Mouse (Mus musculus) bone marrow macrophage, adult 2 months (primary cell): ENCODE measurements around the gene Il12a. TPM values are rescaled to one million over a fixed set of nuclear protein-coding genes. Genes with fewer than 3 reads are reported as not detected.
"Not testable (repeated sequence)": the region's sequence is repeated elsewhere in the genome, so short reads cannot be mapped to it uniquely, and the experiment has no call there.

Experiments
- H3K27ac ChIP-seq: 2 replicates; pipeline ENCODE4 v1.5.1; 2012; ENCODE audit warnings: low read depth, low read length; ENCODE audit not compliant: insufficient read depth
- H3K4me1 ChIP-seq: 2 replicates; pipeline ENCODE4 v1.6.1; 2012; ENCODE audit warnings: low read length; ENCODE audit not compliant: control insufficient read depth, insufficient read depth
- H3K4me3 ChIP-seq: 2 replicates; pipeline ENCODE4 v1.5.1; 2012; ENCODE audit warnings: mild to moderate bottlenecking, low read length, moderate library complexity; ENCODE audit not compliant: insufficient read depth
- CTCF ChIP-seq: IDR thresholded peaks from 2 replicates; pipeline ENCODE4 v1.5.1; 2012; ENCODE audit warnings: low read depth, mild to moderate bottlenecking, low read length, moderate library complexity
- POLR2A ChIP-seq: IDR thresholded peaks from 2 replicates; pipeline ENCODE4 v1.6.1; 2012; ENCODE audit warnings: mild to moderate bottlenecking, low read depth, low read length, borderline replicate concordance
- polyA plus RNA-seq: library from polyadenylated mRNA; stranded (reverse); fragments of >200 nt; gene quantifications from 2 replicates; pipeline ENCODE4 v1.2.4, GENCODE M21; 2012; ENCODE audit not compliant: missing spikeins, insufficient read depth, insufficient read length

Il12a gene
- polyA plus RNA-seq, 1 experiment, result not detected

DNA sequence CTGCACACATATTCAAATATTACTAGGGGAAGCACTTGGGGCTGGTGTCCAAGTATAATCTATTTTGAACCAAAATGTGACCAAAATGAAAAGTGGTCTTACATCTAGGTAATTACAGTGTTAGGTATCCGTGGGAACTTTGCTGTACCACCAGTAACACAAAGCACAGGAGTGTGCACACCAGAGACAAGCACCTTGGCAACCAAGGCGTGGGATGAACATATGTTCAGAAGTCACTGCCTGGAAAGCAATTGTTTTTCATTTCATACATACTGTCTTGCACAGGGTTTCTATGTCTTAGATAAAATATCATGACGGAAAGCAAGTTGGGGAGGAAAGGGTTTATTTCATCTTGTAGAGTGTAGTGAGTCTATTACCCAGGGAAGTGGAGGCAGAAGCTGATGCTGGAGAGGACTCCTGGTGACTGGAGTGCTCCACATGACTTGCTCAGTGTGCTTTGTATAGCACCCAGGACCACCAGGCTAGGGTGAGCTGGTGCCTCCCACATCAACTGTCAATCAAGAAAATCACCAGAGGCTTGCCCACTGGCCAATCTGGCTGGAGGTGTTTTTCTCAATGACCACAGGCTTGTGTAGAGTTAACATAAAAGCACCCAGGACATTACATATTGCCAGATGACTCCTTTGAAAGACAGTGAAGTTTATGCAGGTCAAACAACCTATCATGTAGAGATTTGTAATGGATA is 6.2 kb downstream of the Il12a start:
- Histone ChIP-seq H3K4me1 (no peaks in the 10 kb centered on the region), H3K27ac (no peak overlapping the region), H3K4me3 (no peak overlapping the region)
- TF ChIP-seq POLR2A, result no peak
- TF ChIP-seq CTCF, result no peak

DNA sequence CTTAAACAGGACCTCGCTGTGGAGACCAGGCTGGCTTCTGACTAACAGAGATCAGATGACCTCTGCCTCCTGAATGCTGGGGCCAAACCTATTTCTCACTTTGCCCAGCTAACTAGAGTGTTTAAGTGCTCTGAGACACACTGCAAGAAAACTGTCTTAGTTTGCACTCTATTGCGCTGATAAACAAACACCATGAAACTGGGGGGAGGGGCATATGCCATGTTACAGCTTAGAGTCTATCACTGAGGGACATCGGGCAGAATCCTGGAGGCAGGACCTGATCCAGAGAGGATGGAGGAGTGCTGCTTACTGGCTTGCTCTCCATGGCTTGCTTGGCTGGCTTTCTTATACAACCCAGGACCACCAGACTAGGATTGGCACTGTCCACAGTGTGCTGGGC is 8.2 kb downstream of the Il12a start:
- no peak overlapping the region for H3K27ac ChIP-seq
- TF ChIP-seq CTCF (no peak), POLR2A (no peak)
- H3K4me1 ChIP-seq, result no peaks in the 10 kb centered on the region
- H3K4me3 ChIP-seq, result no peak overlapping the region

DNA sequence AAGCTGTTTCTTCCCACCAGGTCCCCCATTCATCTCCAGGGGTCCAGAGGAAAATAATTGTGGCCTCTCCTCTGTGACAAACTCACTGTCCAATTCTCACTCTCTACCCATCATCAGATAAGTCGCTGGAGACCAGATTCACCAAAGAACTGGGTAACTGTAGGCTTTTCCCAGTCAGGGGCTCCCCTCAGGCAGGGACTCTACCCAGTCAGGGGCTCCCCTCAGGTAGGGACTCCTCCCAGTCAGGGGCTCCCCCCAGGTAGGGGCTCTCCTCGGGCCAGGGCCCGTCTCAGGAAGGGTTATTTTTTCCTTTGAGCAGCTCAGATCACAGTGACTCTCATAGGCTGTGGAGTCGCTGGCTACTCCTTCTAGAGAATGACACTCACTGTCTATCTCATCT is 9.6 kb downstream of the Il12a start:
- Histone ChIP-seq H3K4me1 (no peaks in the 10 kb centered on the region), H3K27ac (no peak overlapping the region), H3K4me3 (no peak overlapping the region)
- TF ChIP-seq POLR2A (no peak), CTCF (no peak)

DNA sequence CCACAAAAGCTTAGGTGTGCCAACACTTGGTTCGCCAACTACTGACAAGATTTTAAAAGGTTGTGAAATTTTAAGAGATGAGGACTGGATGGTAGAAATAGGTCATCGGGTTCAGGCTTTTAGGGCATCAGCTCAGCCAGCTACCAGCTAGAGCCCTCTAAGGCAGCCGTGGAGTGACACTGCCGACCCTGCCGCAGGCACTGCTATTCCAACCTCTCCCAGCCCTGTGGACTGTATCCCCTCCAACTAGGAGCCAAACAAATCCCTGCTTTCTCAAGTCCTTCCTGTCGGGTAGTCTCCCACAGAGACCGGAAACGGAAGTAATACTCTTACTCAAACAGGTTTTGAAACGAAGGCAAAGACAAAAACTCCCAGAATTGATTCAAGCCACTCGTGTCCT is 15.9 kb downstream of the Il12a start:
- Histone ChIP-seq H3K4me1 (no peaks in the 10 kb centered on the region), H3K27ac (no peak overlapping the region), H3K4me3 (no peak overlapping the region)
- no peak for TF ChIP-seq CTCF
- no peak for TF ChIP-seq POLR2A

DNA sequence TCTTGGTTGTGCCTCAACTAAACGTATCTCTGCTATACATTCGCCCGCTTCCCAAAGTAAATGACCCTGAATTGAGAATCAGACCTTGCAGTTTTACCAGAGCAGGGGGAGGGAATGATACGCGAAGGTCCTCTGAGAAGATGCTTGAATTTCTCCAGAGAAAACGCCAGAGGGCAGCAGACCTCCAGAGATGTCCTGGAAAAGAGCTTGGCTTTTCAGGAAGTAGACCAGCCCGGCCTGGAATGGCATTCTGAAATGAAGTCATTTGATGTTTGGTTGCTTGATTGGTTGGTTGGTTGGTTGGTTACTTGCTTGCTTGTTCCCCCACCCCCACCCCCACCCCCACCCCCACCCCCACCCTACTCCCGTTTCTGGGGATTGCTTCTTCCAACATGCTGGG is 17.8 kb downstream of the Il12a start:
- no peak for TF ChIP-seq CTCF
- no peak for TF ChIP-seq POLR2A
- Histone ChIP-seq H3K27ac (no peak overlapping the region), H3K4me1 (no peaks in the 10 kb centered on the region), H3K4me3 (no peak overlapping the region)

DNA sequence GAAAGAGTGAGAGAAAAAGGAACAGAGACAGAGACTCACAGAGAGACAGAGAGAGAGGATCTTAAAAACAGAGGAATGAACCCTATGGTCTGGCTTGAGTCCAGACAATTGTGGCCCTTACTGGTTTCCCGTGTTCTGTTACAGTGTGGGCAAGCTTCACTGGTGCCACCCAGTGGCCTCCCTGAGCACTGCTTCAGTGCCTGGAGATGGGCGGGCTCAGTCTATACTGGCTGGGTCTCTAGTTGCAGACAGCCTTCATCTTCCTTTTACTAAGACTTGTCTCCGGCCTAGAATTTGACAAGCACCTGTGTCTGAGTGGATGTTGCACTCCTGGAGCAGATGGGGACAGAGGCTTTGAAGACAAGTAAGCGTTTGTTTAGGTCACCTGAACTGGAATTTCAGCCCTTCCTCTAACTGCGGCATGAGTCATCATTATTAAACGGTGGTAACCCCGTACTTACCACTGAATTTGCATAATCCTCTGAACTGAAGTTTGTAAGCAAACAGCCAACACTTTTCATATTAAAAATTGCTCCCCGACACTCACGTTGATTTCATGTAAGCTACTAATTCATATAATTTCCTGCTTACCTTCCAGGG is 18.9 kb downstream of the Il12a start:
- H3K27ac ChIP-seq, result no peak overlapping the region
- TF ChIP-seq CTCF (peak; percentile 52), POLR2A (no peak)
- no peaks in the 10 kb centered on the region for H3K4me1 ChIP-seq
- H3K4me3 ChIP-seq, result no peak overlapping the region

DNA sequence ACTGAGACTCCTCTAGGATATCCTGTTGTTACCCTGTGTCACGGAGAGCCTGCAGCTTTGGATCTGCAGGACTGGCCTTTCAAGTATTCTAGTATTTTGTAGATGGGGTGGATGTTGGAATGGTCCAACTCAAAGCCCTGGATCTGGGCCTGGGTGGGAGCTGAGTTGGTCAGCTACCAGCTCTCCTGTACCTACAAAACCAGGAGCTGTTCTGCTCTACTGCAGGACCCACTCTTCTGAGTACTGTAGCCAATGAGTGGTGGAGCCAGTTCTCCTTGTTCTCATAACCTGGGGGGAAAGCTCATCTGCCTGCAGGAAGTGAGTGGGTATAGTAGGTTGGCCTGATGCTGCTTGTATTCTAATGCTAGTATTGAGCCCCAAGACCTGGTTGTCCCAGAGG is 20.0 kb downstream of the Il12a start:
- no peak overlapping the region for H3K27ac ChIP-seq
- H3K4me3 ChIP-seq, result no peak overlapping the region
- TF ChIP-seq POLR2A (no peak), CTCF (no peak)
- H3K4me1 ChIP-seq, result no peaks in the 10 kb centered on the region

DNA sequence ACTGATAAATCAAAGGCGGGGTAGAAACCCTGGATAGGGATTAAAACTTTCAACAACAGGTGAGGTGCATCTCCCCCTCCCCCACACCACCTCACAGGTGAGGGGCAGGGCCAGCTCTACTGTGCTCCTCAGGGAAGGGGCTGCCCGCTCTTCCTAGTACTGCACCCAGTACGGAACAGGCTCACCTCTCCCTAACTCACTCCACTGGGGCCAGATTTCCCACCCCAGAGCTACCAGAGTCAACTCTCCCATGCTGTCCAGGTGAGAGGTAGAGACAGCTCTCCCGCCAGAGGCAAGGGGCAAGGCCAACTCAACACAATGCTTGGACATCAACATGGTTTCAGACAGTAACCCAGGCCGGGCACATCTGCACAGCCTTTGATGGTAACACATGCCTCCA is 21.1 kb downstream of the Il12a start:
- H3K4me3 ChIP-seq, result no peak overlapping the region
- TF ChIP-seq CTCF (no peak), POLR2A (no peak)
- H3K27ac ChIP-seq, result no peak overlapping the region
- H3K4me1 ChIP-seq, result no peaks in the 10 kb centered on the region

DNA sequence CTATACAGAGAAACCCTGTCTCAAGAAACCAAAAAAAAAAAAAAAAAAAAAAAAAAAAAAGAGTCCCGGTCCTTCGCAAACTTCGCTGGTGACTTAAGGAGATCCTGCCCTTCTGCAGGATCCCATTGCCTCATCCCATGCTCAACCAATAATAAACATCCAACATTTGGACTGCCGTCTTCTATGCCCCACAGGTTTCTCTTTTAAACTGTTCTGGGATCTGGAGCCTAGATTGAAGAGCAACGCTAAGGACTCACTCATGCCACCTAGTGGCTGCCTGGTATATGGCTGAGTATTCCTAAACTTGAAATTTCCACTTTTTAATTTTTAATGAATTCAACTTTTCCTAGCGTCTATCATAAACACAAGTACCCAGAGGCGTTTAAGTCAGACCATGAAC is 23.1 kb downstream of the Il12a start:
- Histone ChIP-seq H3K4me1 (no peaks in the 10 kb centered on the region), H3K4me3 (no peak overlapping the region), H3K27ac (no peak overlapping the region)
- TF ChIP-seq CTCF (no peak), POLR2A (no peak)

DNA sequence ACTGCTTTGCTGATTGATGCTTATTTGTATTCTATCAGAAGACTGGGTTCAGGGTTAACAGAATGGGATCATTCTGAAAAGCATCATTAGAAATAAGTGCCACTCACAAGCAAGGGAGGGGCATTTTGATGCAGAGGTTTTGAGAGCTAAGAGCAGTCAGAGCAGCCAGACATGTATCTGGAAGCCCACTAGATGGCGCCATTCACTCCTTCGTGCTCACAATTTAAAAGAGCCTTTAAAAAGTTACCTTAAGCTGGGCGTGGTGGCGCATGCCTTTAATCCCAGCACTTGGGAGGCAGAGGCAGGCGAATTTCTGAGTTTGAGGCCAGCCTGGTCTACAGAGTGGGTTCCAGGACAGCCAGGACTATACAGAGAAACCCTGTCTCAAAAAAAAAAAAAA is 26.9 kb downstream of the Il12a start:
- not testable (repeated sequence) for H3K27ac ChIP-seq, H3K4me3 ChIP-seq, H3K4me1 ChIP-seq
